Mouse (Mus musculus): ENCODE measurements around the gene Olfr74.
"Not testable (repeated sequence)": the region's sequence is repeated elsewhere in the genome, so short reads cannot be mapped to it uniquely, and the experiment has no call there.

The Olfr74 gene

DNA sequence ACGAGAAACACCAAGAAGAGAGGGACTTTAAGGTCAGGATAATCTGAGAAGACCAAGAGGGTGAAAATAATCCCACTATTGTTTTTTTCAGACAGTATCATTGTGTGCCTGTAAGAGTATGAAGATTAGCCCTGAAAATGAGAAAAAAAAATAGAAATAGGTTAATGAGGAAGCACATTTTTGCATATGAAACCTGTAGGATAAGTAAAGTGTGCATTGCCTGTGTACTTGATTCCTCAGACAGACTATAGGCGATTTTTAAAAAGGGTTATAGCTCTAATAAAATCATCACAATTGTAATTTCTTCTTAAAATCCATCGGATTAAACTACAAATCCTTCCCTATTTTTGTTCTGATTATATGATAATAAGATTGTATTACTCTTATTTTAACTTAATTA is at the start of gene Olfr74:
Olfr74 (minus strand) TSS at position 101 of the 400 bp plus-strand sequence.
- DNase-seq (ENCODE audit: low spot score in 2 of 2) = no peak

DNA sequence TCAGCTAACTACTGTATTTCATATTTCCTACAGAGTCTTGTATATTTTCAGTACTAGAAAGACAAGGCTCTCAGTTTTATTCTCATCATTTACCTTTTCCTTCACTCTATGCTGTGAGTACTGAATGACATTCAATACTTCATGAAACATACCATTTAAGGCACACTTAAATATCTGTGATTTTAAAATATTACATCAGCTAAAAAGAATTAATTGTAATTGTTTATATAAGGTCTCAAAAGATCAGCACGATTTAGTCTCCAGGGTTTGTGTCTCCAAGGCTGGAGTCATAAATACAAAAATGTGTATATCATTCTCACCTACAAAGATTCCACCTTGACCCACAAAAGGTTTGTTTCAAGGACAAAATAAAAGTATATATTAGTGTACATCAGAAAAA is 48.0 kb upstream of the Olfr74 start, which contains the start of gene Olfr1161:
Olfr1161 (plus strand) TSS at position 301 of the 400 bp plus-strand sequence.
- DNase-seq (ENCODE audit: low spot score in 2 of 2) = not testable (repeated sequence)

DNA sequence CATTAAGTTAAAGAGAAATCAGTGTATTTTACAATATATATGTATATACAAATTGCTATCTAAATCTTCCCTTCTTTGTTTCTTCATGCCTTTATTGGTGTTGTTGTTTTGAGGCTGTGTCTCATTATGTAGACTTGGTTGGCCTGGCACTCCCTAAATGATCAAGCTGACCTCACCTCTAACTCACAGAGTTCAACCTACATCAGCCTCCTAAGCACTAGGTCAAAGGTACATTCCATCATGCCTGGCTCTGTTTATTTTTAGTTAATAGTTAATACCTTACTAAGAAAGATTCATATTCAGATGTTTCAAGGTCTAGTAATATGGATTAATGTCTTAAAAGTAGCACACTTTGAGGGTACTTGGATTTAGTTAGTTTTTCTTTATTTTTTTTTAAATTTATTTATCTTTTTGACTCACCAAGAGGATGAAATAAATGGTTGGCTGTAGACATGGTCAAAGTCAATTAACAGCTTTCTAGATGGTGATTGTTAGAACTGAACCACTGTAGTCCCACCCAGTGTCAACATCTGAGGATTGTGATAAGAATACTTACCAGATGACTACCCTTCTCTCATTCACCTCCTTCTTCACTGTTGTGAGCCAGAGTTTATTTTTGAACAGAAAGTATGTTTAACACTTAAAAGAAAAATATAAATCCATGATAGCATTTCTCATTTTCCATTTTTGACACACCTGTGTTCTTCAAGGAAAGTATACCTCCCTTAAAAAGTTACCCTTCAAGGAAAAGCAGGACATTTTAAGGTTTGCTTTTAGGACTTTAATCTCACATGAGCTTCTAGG is 33.3 kb upstream of the Olfr74 start, which contains the start of gene Olfr1160:
Olfr1160 (minus strand) TSS at position 754 of the 804 bp plus-strand sequence.
- DNase-seq (ENCODE audit: low spot score in 2 of 2) = no peak

DNA sequence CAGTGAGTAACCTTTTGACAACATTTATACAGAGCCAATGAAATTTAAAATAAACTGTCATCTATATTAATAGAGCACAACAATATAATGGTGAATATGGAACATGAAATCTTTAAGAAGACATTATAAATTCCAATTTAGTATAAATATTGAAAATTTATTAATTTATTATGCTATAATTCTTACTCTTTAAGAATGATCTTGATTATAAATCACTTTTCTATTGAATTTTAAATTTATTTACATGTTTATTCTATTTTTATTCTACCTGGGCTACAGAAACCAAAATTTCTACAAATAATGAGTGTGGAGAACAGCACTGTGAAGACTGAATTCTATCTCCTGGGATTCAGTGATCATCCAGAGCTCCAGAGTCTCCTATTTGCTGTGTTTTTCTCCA is 15.3 kb upstream of the Olfr74 start, which contains the start of gene Olfr1158:
Olfr1158 (plus strand) TSS at position 301 of the 400 bp plus-strand sequence.
- no peak for DNase-seq (ENCODE audit: low spot score in 2 of 2)

DNA sequence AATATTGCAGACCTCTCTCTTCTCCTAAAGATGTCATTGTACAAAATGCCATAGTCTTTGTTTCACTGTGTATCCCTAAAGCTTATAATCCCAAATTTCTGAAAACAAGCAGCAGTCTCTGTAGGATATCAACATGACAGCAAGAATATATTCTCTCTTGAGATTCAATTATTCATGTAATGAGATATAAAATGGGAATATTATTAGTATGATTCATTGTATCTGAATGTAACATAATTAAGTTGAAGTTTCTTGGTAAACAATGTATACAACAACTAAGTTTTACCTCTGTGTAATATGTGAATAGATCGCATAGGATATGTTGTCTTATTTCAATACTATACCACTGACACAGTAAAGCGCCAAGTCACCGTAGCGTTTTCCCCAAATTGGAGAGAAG is 6.3 kb downstream of the Olfr74 start, which contains the start of gene Olfr1157:
Olfr1157 (minus strand) TSS at position 101 of the 400 bp plus-strand sequence.
- no peak for DNase-seq (ENCODE audit: low spot score in 2 of 2)

DNA sequence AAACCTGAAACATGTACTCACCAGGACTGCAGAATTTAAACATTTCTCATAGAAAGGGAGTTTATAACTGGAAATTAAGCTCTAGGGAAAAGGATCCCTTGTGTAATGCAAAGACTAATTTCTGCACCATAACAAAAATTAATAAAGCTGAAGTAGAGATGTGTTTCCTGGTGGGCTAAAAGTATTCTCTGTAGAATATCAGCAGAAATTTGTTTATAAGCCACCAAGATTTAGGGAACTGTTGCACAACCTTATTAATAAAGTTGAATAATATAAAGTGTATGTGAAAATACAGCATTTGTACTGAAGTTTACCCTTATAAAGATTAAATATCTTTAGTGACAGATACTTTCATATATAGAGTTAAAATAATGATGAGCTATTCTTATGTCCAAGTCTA is 21.5 kb downstream of the Olfr74 start, which contains the start of gene Olfr1156:
Olfr1156 (minus strand) TSS at position 101 of the 400 bp plus-strand sequence.
- no peak for DNase-seq (ENCODE audit: low spot score in 2 of 2)

DNA sequence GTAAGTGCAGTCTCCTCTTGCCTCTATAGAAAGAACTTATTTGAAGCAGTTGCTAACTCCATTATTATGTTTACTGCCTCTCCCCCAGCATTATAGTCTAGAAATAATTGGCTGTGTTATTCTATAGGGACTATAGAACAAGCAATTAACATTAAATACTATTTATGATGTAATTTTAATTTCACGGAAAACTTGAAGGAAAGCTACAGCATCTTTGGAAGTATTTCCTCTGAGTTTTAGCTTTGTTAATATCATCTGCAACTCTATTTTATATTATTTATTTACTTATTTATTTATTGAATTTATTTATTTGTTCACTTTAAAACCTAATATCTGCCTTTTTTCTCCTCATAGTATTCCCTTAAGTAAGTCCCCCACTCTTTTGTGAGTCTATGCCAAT is 29.4 kb downstream of the Olfr74 start, which contains the start of gene Olfr1155:
Olfr1155 (minus strand) TSS at position 101 of the 400 bp plus-strand sequence.
- DNase-seq (ENCODE audit: low spot score in 2 of 2) = no peak

Data from right cerebral cortex, adult 2 months (tissue).